Mouse (Mus musculus) heart, postnatal 36 days (tissue): ENCODE measurements around the gene Scnm1. TPM values are rescaled to one million over a fixed set of nuclear protein-coding genes. Genes with fewer than 3 reads are reported as not detected.
"Not testable (repeated sequence)": the region's sequence is repeated elsewhere in the genome, so short reads cannot be mapped to it uniquely, and the experiment has no call there.

ENCODE experiments used
- DNase-seq, 2 experiments: peaks; one replicate each; pipeline ENCODE4 v3.0.0; 2021 to 2022
- intact Hi-C: fragments of 180-260 bp; cut with DNase I; formaldehyde crosslinking; loops from one replicate; pipeline ENCODE4 v1.15.1; 2025
- microRNA-seq, 2 experiments: library from miRNA; unstranded; fragments of <30 nt; microRNA quantifications; one replicate each; pipeline ENCODE4 v1.2.0; 2021; ENCODE audit warnings: borderline number of aligned reads in 2 of 2
- total RNA-seq, 2 experiments: library from RNA; stranded (reverse); gene quantifications; 2 replicates each; pipeline ENCODE4 v1.2.3; 2021

Gene Scnm1
- total RNA-seq, 2 experiments from 2014 or later = 24.1 to 37.5 TPM

- no peak for DNase-seq
- intact Hi-C loops = no loop called here
Measured at GRCm38 (mm10) chr3:95112760-95113159, 21.1 kb downstream of the Scnm1 start.

- DNase-seq = peak; percentile 89 to 92
- intact Hi-C loops = loop anchor here (2.0 kb wide), 1 partner anchor 22 kb away; no protein-coding TSS in a partner anchor
Measured at GRCm38 (mm10) chr3:95110911-95111726, 22.7 kb downstream of the Scnm1 start, which contains the start of gene Vps72. Gene Vps72, plus strand, starts transcription at chr3:95111022.

- intact Hi-C loops = no loop called here
Measured at GRCm38 (mm10) chr3:95107898-95108297, 25.9 kb downstream of the Scnm1 start.

GRCm38 (mm10) chr3:95107308-95107707 lies 26.5 kb downstream of the Scnm1 start:
- DNase-seq, intact Hi-C loops: not testable (repeated sequence)

More at GRCm38 (mm10) chr3:95107898-95108297, 25.9 kb downstream of the Scnm1 start:
- no peak for DNase-seq

GRCm38 (mm10) chr3:95106338-95107117 lies 27.3 kb downstream of the Scnm1 start, which contains the start of gene Pip5k1a:
Gene Pip5k1a, minus strand, starts transcription at chr3:95106930.
- intact Hi-C loops = no loop called here
- DNase-seq = peak; percentile 92 to 94

DNA sequence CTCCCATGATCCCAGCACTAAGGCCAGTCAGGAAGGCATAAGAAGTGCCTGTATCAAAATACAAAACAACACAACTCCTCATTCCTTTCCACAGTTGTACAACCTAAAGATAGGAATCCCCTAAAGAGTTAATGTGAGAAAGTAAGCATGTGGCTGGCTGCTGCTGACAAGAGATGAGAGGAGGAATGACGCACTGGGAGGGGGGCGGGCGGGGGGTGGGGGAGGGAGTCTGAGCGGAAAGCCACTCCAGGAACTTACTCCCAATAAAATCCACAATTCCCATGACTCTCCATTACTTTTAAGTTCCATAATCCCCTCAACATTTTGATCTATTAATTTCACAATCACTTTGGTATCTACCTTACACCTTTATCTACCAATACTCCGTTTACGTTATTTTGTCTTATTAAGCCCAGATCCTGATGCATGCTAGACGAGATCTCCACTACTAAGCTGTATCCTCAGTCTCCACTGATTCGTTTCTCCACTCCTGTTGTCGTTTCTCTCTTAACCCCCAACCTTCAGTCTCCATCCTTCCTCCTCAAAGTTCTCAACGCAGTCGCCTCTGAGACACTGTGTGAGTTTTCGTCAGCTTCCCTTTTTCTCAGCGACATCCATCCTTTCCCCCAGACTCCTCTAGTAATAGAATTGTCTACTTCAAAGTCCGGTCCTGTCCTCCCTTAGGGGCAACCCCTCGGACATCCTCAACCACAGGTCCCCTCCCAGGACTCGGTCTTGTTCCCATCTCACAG lies 28.0 kb downstream of the Scnm1 start:
- intact Hi-C loops = no loop called here
- DNase-seq = no peak

GRCm38 (mm10) chr3:95105121-95105520 lies 28.7 kb downstream of the Scnm1 start:
- DNase-seq = no peak
- intact Hi-C loops = no loop called here

GRCm38 (mm10) chr3:95100854-95101253 lies 33.0 kb downstream of the Scnm1 start:
- intact Hi-C loops = loop anchor here (5.0 kb wide), 1 partner anchor 54 kb away; no protein-coding TSS in a partner anchor
- DNase-seq = no peak

- DNase-seq = no peak
- intact Hi-C loops = no loop called here
Measured at GRCm38 (mm10) chr3:95088071-95088470, 45.7 kb downstream of the Scnm1 start.

Small RNA genes within 50 kb of the gene (microRNA-seq; reads per million reads assigned to microRNA genes)
- gene Mir8099-1 = 0 reads per million in 2 experiments

Other genes with a start within 250 kb of the Scnm1 start
- gene Psmb4, start 247.1 kb downstream of the Scnm1 start, total RNA-seq = 100 to 1,000 TPM; 231 to 243 TPM
- gene Selenbp1, start 201.0 kb downstream of the Scnm1 start, total RNA-seq = 100 to 1,000 TPM; 110 to 122 TPM
- gene Rfx5, start 179.9 kb downstream of the Scnm1 start, total RNA-seq = 1 to 10 TPM; 4.4 to 6.5 TPM
- 10 to 100 TPM; 24.6 to 30.3 TPM for gene Pi4kb, start 159.3 kb downstream of the Scnm1 start, total RNA-seq
- 10 to 100 TPM; 11.4 to 15.8 TPM for gene Zfp687, start 118.6 kb downstream of the Scnm1 start, total RNA-seq
- 100 to 1,000 TPM; 136 to 151 TPM for gene Psmd4, start 91.4 kb downstream of the Scnm1 start, total RNA-seq
- 10 to 100 TPM; 16.5 to 17.1 TPM for gene Pip5k1a, start 27.1 kb downstream of the Scnm1 start, total RNA-seq
- 10 to 100 TPM; 31.7 to 35.2 TPM for gene Vps72, start 23.0 kb downstream of the Scnm1 start, total RNA-seq
- gene Tmod4, start 9.5 kb downstream of the Scnm1 start, total RNA-seq = 10 to 100 TPM; 17.6 to 29.1 TPM
- gene Lysmd1, start 77 bp upstream of the Scnm1 start, total RNA-seq = 1 to 10 TPM; 5.8 to 6.5 TPM
- 1 to 10 TPM; 1.4 to 2.7 TPM for gene Tnfaip8l2, start 8.3 kb upstream of the Scnm1 start, total RNA-seq
- 10 to 100 TPM in 1 of 2 experiments, 1 to 10 TPM in 1; 4.7 to 10.2 TPM for gene Sema6c, start 26.4 kb upstream of the Scnm1 start, total RNA-seq
- gene Gabpb2, start 83.9 kb upstream of the Scnm1 start, total RNA-seq = 10 to 100 TPM; 10.9 to 11.7 TPM
- gene Cdc42se1, start 94.7 kb upstream of the Scnm1 start, total RNA-seq = 10 to 100 TPM; 20.4 to 22.8 TPM
- 1 to 10 TPM; 6.1 to 8.5 TPM for gene Mllt11, start 98.2 kb upstream of the Scnm1 start, total RNA-seq
- not detected for gene Gm128, start 107.6 kb upstream of the Scnm1 start, total RNA-seq
- gene Bnipl, start 117.2 kb upstream of the Scnm1 start, total RNA-seq = not detected
- 10 to 100 TPM; 26.7 to 26.8 TPM for gene Mindy1, start 147.3 kb upstream of the Scnm1 start, total RNA-seq
- 10 to 100 TPM; 24.1 to 26.6 TPM for gene Prune1, start 148.1 kb upstream of the Scnm1 start, total RNA-seq
- under 1 TPM; 0.53 to 0.60 TPM for gene Anxa9, start 173.2 kb upstream of the Scnm1 start, total RNA-seq
- gene Cers2, start 180.8 kb upstream of the Scnm1 start, total RNA-seq = 10 to 100 TPM; 36.4 to 45.9 TPM
- gene Setdb1, start 223.2 kb upstream of the Scnm1 start, total RNA-seq = 10 to 100 TPM; 12.6 to 13.8 TPM